8 mouse cellular contexts compared by ENCODE assay signal in the genomic region with DNA sequence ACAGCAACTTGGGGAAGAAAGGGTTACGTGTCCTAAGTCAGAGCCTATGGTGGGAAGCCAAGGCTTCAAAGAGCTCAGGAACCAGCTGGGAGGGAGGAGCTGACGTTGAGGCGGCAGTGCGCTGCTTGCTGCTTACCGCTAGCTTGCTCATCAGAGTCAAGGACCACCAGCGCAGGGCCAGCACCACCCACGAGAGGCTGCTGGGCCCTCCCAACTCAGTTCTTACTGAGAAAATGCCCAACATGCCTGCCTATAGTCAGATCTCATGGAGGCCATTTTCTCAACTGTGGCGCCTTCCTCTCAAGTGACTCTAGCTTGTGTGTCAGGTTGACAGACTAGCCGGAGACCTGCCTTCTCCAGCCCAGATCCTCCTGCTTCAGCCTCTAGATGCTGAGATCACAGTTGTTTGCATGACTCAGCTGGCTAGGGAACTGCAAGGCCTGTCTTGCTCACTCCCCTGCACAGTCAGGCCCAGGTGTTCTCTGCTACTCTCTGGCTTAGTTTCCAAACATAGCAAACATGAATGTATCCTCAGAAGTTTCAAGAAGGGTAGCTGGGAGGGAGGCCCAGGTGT. TPM values are rescaled to one million over a fixed set of nuclear protein-coding genes. Genes with fewer than 3 reads are reported as not detected.
A peak's percentile ranks its signal among the peaks of the same experiment; 100 is the strongest.
DNase-seq lines count a peak whose midpoint lies in the region; ATAC-seq and TF ChIP-seq lines count a peak whose summit lies in the region.

No protein-coding gene starts in this region.

- H3K9me3 ChIP-seq in forebrain, embryonic 12.5 days, result no peaks in the 10 kb centered on the region

- H3K36me3 ChIP-seq in forebrain, embryonic 12.5 days (replicated peaks), result no peaks in the 10 kb centered on the region

- no peak overlapping the region for H3K9ac ChIP-seq in forebrain, embryonic 12.5 days

- H3K4me3 ChIP-seq in cerebellum, adult 2 months (replicated peaks; ENCODE audit: insufficient read depth, low read depth, low read length), result no peak overlapping the region
- H3K4me3 ChIP-seq in forebrain, embryonic 12.5 days (replicated peaks), result no peak overlapping the region

- TF ChIP-seq CTCF in cerebellum, adult 2 months (IDR thresholded peaks at IDR 0.05; ENCODE audit: borderline replicate concordance, insufficient read depth, low read depth, low read length), result no peak

- H3K4me2 ChIP-seq in forebrain, embryonic 12.5 days, result no peak overlapping the region

- DNase-seq in cerebellum, adult 2 months, result peak in 1 of 2 experiments; percentile 40
- DNase-seq in ES-CJ7 (ENCODE audit: low read depth, low spot score), result peak; percentile 60
- DNase-seq in kidney, postnatal 4 days, result peak; percentile 64 to 79
- no peak for DNase-seq in B cell, adult 2 months
- no peak for DNase-seq in right cerebral cortex, postnatal 36 days (ENCODE audit: low spot score in 2 of 2)

- H3K4me1 ChIP-seq in cerebellum, adult 2 months (ENCODE audit: control insufficient read depth, insufficient read depth, low read length), result peaks cover 42% of the 10 kb centered on the region
- peaks cover 17% of the 10 kb centered on the region for H3K4me1 ChIP-seq in forebrain, embryonic 12.5 days

- H3K27ac ChIP-seq in cerebellum, adult 2 months (ENCODE audit: insufficient read depth, low read length), result peak overlapping the region; percentile 91
- no peak overlapping the region for H3K27ac ChIP-seq in forebrain, embryonic 12.5 days

- TF ChIP-seq POLR2A in cerebellum, adult 2 months (IDR thresholded peaks at IDR 0.05; ENCODE audit: borderline replicate concordance, insufficient read depth, low read length), result no peak

- H3K27me3 ChIP-seq in cerebellum, adult 2 months (ENCODE audit: control insufficient read depth, insufficient read depth, low read length), result no peaks in the 10 kb centered on the region
- 0 out of 2 replicates have a peak, but pooled peaks cover 10% of the 10 kb centered on the region for H3K27me3 ChIP-seq in forebrain, embryonic 12.5 days

- ATAC-seq in cerebellum, adult (ENCODE audit: insufficient number of reproducible peaks, low FRiP score, low TSS enrichment), result no peak
- ATAC-seq in forebrain, embryonic 12.5 days (ENCODE audit: low FRiP score), result peak; percentile 41; the same call in 1 of the 2 replicates
- peak; percentile 26; the same call in 1 of the 2 replicates for ATAC-seq in monocyte, adult 5-6 weeks (replicated peaks; ENCODE audit: insufficient number of reproducible peaks, low FRiP score, low TSS enrichment, poor library complexity, severe bottlenecking)

- WGBS in cerebellum, adult 2 months, result 40% methylated on average over 9 of the region's 9 CpGs
- 20% methylated on average over 9 of the region's 9 CpGs for WGBS in forebrain, embryonic 12.5 days

RNA-seq across cellular contexts. Expression of gene Frmd8, which starts 51.7 kb away (rescaled TPM):
- 23.4 and 28.3 TPM in 2 replicates for polyA plus RNA-seq in cerebellum, adult 2 months (2012; rRNA removed)
- polyA plus RNA-seq in forebrain, embryonic 12.5 days (2016; fragmentation: Nextera tagmentation; extraction: Ambion mirVana), result 25.6 and 25.9 TPM in 2 replicates
- 32.8 to 50.6 TPM (median 34.5 TPM) in 3 replicates for total RNA-seq in monocyte, adult 5-6 weeks (2017)

RNA-seq across cellular contexts. Expression of gene Scyl1, which starts 52.1 kb away (rescaled TPM):
- 158 and 170 TPM in 2 replicates for polyA plus RNA-seq in cerebellum, adult 2 months (2012; rRNA removed)
- polyA plus RNA-seq in forebrain, embryonic 12.5 days (2016; fragmentation: Nextera tagmentation; extraction: Ambion mirVana), result 63.4 and 65.3 TPM in 2 replicates
- 37.3 to 55.9 TPM (median 44.9 TPM) in 3 replicates for total RNA-seq in monocyte, adult 5-6 weeks (2017)

RNA-seq across cellular contexts. Expression of gene Slc25a45, which starts 54.3 kb away (rescaled TPM):
- polyA plus RNA-seq in cerebellum, adult 2 months (2012; rRNA removed), result 4.3 and 5.0 TPM in 2 replicates
- polyA plus RNA-seq in forebrain, embryonic 12.5 days (2016; fragmentation: Nextera tagmentation; extraction: Ambion mirVana), result 1.3 and 1.8 TPM in 2 replicates
- total RNA-seq in monocyte, adult 5-6 weeks (2017), result 64.4 to 73.5 TPM (median 69.7 TPM) in 3 replicates

Comparison
In these comparisons a context has a peak if more than half of its experiments do, and no peak if none do; other contexts are left out.
1. DNase-seq: peak in ES-CJ7 (single experiment) and kidney, postnatal 4 days (2 of 2); none in B cell, adult 2 months (0 of 2) and right cerebral cortex, postnatal 36 days (0 of 2).